Mouse (Mus musculus) heart, adult 2 months (tissue): ENCODE data around the gene Tent4b. TPM values are rescaled to one million over a fixed set of nuclear protein-coding genes. Genes with fewer than 3 reads are reported as not detected.

ENCODE experiments used
- DNase-seq, 2 experiments: peaks; one replicate each; pipeline ENCODE4 v3.0.0; 2021
- H3K27ac ChIP-seq: fragments of 200-600 bp; 2 replicates; pipeline ENCODE4 v1.8.1; 2022
- H3K27me3 ChIP-seq: fragments of 200-500 bp; 2 replicates; pipeline ENCODE4 v1.6.1; 2012; ENCODE audit warnings: mild to moderate bottlenecking, low read length, inconsistent platforms, mixed read lengths; ENCODE audit not compliant: control insufficient read depth, insufficient read depth
- H3K36me3 ChIP-seq: fragments of 200-500 bp; 2 replicates; pipeline ENCODE4 v1.6.1; 2012; ENCODE audit warnings: low read length, inconsistent platforms; ENCODE audit not compliant: control insufficient read depth, insufficient read depth
- H3K4me1 ChIP-seq: fragments of 200-500 bp; 2 replicates; pipeline ENCODE4 v1.6.1; 2011; ENCODE audit warnings: low read length; ENCODE audit not compliant: control insufficient read depth, insufficient read depth
- H3K4me3 ChIP-seq: fragments of 200-600 bp; 2 replicates; pipeline ENCODE4 v1.8.1; 2022
- H3K79me2 ChIP-seq: fragments of 200-500 bp; replicated peaks from 2 replicates; pipeline ENCODE4 v1.6.1; 2012; ENCODE audit warnings: mild to moderate bottlenecking, inconsistent platforms, low read length, moderate library complexity, mixed read lengths; ENCODE audit not compliant: control insufficient read depth, insufficient read depth
- H3K9ac ChIP-seq: fragments of 200-500 bp; 2 replicates; pipeline ENCODE4 v1.6.1; 2012; ENCODE audit warnings: low read depth, mild to moderate bottlenecking, control low read depth, inconsistent platforms, low read length, mixed read lengths
- CTCF ChIP-seq: fragments of 200-600 bp; IDR thresholded peaks from 2 replicates; pipeline ENCODE4 v1.8.1; 2022; ENCODE audit warnings: antibody characterized with exemption, mild to moderate bottlenecking, moderate library complexity
- EP300 ChIP-seq: fragments of 200-500 bp; IDR thresholded peaks from 2 replicates; pipeline ENCODE4 v1.6.1; 2011; ENCODE audit warnings: low read depth, low read length, control low read depth; ENCODE audit not compliant: insufficient read depth
- POLR2A ChIP-seq: fragments of 200-500 bp; IDR thresholded peaks from 2 replicates; pipeline ENCODE4 v1.6.1; 2011; ENCODE audit warnings: mild to moderate bottlenecking, low read depth, low read length, control low read depth; ENCODE audit not compliant: insufficient read depth
- WGBS: fragments of 180-500 bp; shearing (Covaris S2); methylation state at CpG from one replicate; pipeline ENCODE4 v1.1.7; 2018; 5-methylcytosine and 5-hydroxymethylcytosine counted together
- intact Hi-C: fragments of 180-260 bp; cut with DNase I; formaldehyde crosslinking; loops from one replicate; pipeline ENCODE4 v1.15.1; 2025
- polyA plus RNA-seq: library from polyadenylated mRNA; depleted of rRNA; stranded (reverse); fragments of >200 nt; gene quantifications from 2 replicates; pipeline ENCODE4 v1.2.3, GENCODE M21; 2012
- total RNA-seq, 2 experiments: library from RNA; stranded (reverse); gene quantifications; 2 replicates each; pipeline ENCODE4 v1.2.3; 2021

Tent4b gene
- total and polyA plus RNA-seq, 3 experiments, result 14.3 to 19.2 (median 18.8) TPM

DNA sequence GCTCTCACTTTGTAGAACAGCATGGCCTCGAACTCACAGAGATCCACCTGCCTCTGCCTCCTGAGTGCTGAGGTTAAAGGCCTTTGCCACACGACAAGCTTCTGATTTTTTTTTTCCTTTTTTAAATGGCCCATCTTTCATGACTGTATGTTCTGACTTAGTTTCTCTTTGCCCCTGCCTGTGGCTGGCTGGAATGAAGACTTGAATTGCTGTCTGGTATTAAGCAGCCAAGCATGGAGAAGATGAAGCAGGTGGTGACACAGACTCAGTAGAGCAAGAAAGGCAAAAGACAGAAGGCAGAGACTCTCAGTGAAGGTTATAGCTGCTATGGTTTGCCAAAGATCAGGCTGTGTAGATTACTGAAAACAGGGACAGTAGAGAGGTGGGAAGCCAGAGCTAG is 15.9 kb upstream of the Tent4b start:
- no peak overlapping the region for H3K4me3 ChIP-seq
- no peak for TF ChIP-seq POLR2A
- TF ChIP-seq CTCF, result no peak
- TF ChIP-seq EP300, result no peak
- WGBS, result 81% methylated on average over 2 of the region's 2 CpGs
- no peaks in the 10 kb centered on the region for H3K79me2 ChIP-seq
- intact Hi-C loops, result no loop called here
- H3K27ac ChIP-seq, result no peak overlapping the region
- DNase-seq, result no peak
- H3K27me3 ChIP-seq, result no peaks in the 10 kb centered on the region
- H3K4me1 ChIP-seq, result no peaks in the 10 kb centered on the region
- no peaks in the 10 kb centered on the region for H3K36me3 ChIP-seq
- no peak overlapping the region for H3K9ac ChIP-seq

DNA sequence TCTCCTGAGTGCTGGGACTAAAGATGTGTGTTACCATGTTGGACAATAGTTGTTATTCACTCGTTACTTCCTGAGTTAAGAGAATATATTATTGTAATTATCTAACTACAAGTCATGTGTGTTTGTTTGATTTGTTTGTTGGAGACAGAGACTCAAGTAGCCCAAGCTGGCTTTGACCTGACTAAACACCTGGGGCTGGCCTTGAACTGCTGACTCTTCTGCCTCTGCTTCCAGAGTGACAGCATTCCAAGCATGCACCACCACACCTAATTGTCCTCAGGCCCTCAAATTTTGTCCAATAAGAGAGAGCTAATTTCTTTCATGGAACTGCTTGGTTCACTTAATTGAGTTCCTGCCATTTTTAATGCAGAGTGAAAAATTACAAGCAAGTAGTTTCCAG is 14.1 kb upstream of the Tent4b start:
- DNase-seq, result no peak
- Histone ChIP-seq H3K9ac (no peak overlapping the region), H3K36me3 (no peaks in the 10 kb centered on the region), H3K4me1 (no peaks in the 10 kb centered on the region), H3K4me3 (no peak overlapping the region), H3K27ac (no peak overlapping the region), H3K27me3 (no peaks in the 10 kb centered on the region), H3K79me2 (no peaks in the 10 kb centered on the region)
- TF ChIP-seq EP300 (no peak), POLR2A (no peak), CTCF (no peak)
- 77% methylated on average over 1 of the region's 1 CpGs for WGBS
- intact Hi-C loops, result no loop called here

DNA sequence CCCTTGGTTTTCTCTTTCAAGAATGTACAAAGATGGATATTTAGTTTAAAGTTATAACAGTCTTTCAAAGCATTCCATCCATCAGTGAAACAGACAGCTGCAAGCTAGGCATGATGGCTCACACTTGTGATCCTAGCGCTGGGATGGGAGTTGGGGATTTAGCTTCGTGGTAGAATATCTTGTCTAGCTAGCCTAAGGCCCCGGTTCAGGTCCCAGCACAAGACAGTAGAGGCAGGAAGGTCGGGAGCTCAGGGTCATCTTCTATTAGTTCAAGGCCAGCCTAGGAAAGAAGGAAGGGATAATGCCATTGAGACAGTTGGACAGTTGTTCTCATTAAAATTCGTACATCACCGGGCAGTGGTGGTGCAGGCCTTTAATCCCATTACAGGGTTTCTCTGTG is 13.3 kb upstream of the Tent4b start:
- no peaks in the 10 kb centered on the region for H3K27me3 ChIP-seq
- H3K36me3 ChIP-seq, result no peaks in the 10 kb centered on the region
- TF ChIP-seq CTCF (no peak), EP300 (no peak), POLR2A (no peak)
- no peaks in the 10 kb centered on the region for H3K4me1 ChIP-seq
- intact Hi-C loops, result no loop called here
- 83% methylated on average over 6 of the region's 6 CpGs for WGBS
- no peak overlapping the region for H3K27ac ChIP-seq
- no peak overlapping the region for H3K4me3 ChIP-seq
- no peak for DNase-seq
- H3K9ac ChIP-seq, result no peak overlapping the region
- no peaks in the 10 kb centered on the region for H3K79me2 ChIP-seq

DNA sequence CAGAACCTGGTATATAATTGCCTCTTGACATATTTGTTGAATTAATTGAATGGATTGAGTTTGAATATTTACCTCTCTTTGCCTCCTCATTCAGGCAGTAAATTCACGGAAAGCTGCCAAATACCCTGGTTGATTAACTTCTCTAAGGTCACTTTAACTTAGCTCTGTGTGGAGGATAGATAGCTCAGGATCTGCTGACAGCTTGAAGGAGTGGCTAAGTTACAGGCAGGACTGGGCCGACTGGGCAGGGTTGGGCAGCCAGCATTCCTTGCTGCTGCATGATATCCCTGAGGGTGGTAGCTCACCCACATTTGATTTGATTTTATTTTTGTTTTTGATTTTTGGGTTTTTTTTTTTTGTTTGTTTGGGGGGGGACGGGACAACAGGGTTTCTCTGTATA is 1.7 kb upstream of the Tent4b start:
- 44% methylated on average over 3 of the region's 3 CpGs for WGBS
- intact Hi-C loops, result loop anchor here (5.0 kb wide), 1 partner anchor 60 kb away; the partner anchor contains the start of gene Heatr3
- Histone ChIP-seq H3K27ac (no peak overlapping the region; the same call in 1 of the 2 replicates), H3K36me3 (peaks cover 7% of the 10 kb centered on the region), H3K27me3 (no peaks in the 10 kb centered on the region), H3K4me1 (peaks cover 7% of the 10 kb centered on the region), H3K9ac (no peak overlapping the region), H3K79me2 (peaks cover 3% of the 10 kb centered on the region), H3K4me3 (no peak overlapping the region)
- peak in 1 of 2 experiments; percentile 14 for DNase-seq
- TF ChIP-seq CTCF (no peak), POLR2A (no peak; the same call in 1 of the 2 replicates), EP300 (no peak)

DNA sequence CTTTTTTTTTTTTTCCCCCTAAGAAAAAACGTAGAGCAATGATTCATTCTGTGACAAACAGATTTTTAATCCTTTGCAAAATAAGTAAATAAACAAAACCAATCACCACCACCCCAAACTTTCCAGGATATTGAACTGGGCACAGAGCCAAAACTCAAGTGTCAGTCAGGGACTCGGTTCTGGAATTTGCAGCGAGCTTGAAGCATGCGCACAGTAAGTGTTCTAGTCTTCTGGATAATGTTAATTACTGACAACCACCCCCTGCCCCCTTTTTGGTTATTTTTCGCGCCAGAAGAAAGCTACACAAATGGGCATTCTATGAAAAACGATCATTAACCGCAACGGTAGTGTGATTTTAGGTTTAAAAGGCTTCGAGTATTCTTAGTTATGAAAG is 465 bp upstream of the Tent4b start:
- Histone ChIP-seq H3K4me1 (peaks cover 10% of the 10 kb centered on the region), H3K36me3 (peaks cover 18% of the 10 kb centered on the region), H3K79me2 (peaks cover 3% of the 10 kb centered on the region), H3K9ac (peak overlapping the region; percentile 98), H3K27me3 (no peaks in the 10 kb centered on the region), H3K27ac (peak overlapping the region; percentile 97), H3K4me3 (peak overlapping the region; percentile 71)
- no peak for TF ChIP-seq EP300
- no peak for TF ChIP-seq CTCF
- no peak for TF ChIP-seq POLR2A
- WGBS, result under 1% methylated on average over 10 of the region's 10 CpGs
- no peak for DNase-seq
- intact Hi-C loops, result loop anchor here (5.0 kb wide), 1 partner anchor 61 kb away; the partner anchor contains the start of gene Heatr3

DNA sequence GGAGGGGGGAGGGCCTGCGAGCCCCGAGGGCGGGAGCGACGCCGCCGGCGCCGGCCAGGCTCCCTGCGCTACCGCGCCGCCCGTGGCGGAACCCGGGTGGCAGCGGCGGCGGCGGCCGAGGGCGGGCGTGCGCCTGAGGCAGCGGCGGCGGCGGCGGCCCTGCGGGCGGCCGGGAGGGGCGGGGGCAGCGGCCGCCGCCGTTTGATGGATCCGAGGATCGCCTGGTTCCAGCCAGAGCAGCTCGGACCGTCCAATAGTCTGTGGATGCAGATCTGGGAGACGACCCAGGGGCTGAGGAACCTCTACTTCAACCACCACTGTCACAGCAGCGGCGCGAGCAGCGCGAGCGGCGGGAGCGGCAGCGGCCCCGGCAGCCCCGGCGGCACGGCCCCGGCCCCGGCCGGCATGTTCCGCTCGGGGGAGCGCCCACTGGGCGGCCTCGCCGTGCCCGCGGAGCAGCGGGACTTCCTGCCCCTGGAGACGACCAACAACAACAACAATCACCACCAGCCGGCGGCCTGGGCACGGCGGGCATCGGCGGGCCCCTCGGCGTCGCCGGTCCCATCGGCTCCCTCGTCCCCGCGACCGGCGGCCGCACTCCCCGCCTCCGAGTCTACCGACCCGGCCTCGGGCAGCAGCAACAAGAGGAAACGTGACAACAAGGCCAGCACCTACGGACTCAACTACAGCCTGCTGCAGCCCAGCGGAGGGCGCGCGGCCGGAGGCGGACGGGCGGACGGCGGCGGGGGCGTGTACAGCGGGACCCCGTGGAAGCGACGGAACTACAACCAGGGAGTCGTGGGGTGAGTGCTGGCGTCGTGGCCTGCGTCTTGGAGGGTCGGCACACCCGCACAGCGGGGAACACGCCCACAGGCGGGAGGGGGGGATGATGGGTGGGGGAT is 938 bp downstream of the Tent4b start:
- intact Hi-C loops, result loop anchor here (2.0 to 5.0 kb wide), 4 partner anchors 41 to 162 kb away; partner anchors contain the start of genes Brd7, Cnep1r1 and Heatr3
- Histone ChIP-seq H3K9ac (peak overlapping the region; percentile 95), H3K36me3 (peaks cover 26% of the 10 kb centered on the region), H3K27me3 (no peaks in the 10 kb centered on the region), H3K27ac (peak overlapping the region; percentile 51), H3K4me1 (peaks cover 13% of the 10 kb centered on the region), H3K79me2 (peaks cover 5% of the 10 kb centered on the region), H3K4me3 (peak overlapping the region; percentile 76)
- WGBS, result 2% methylated on average over 112 of the region's 117 CpGs
- DNase-seq, result peak; percentile 64 to 65
- TF ChIP-seq CTCF (no peak), POLR2A (no peak), EP300 (no peak)
